Mouse (Mus musculus) forebrain, embryonic 11.5 days (tissue): ENCODE data around the gene Senp6. TPM values are rescaled to one million over a fixed set of nuclear protein-coding genes. Genes with fewer than 3 reads are reported as not detected.

Experiments
- ATAC-seq: fragments of 200-750 bp; cut with Nextera tagmentation; replicated peaks from 2 replicates; pipeline ENCODE4 v1.8.0; 2017; ENCODE audit warnings: moderate TSS enrichment; ENCODE audit not compliant: low FRiP score
- DNase-seq: peaks from one replicate; pipeline ENCODE4 v3.0.0-alpha.2; 2017; ENCODE audit warnings: low spot score
- H3K27ac ChIP-seq: fragments of 300-500 bp; sonication (generic); 2 replicates; pipeline ENCODE4 v1.5.1; 2014; ENCODE audit warnings: low read depth, low read length
- H3K27me3 ChIP-seq: fragments of 300-500 bp; sonication (generic); 2 replicates; pipeline ENCODE4 v1.6.1; 2014; ENCODE audit warnings: mild to moderate bottlenecking, low read length, mixed read lengths; ENCODE audit not compliant: control insufficient read depth, insufficient read depth
- H3K36me3 ChIP-seq: fragments of 300-500 bp; sonication (generic); 2 replicates; pipeline ENCODE4 v1.6.1; 2014; ENCODE audit warnings: mild to moderate bottlenecking, low read length, moderate library complexity, mixed read lengths; ENCODE audit not compliant: control insufficient read depth, insufficient read depth
- H3K4me1 ChIP-seq: fragments of 300-500 bp; sonication (generic); replicated peaks from 2 replicates; pipeline ENCODE4 v1.6.1; 2014; ENCODE audit warnings: low read length, mixed read lengths; ENCODE audit not compliant: control insufficient read depth, insufficient read depth
- H3K4me2 ChIP-seq: fragments of 300-500 bp; sonication (generic); 2 replicates; pipeline ENCODE4 v1.6.1; 2014; ENCODE audit warnings: low read depth, mild to moderate bottlenecking, low read length, moderate library complexity, mixed read lengths; ENCODE audit not compliant: severe bottlenecking
- H3K4me3 ChIP-seq: fragments of 300-500 bp; sonication (generic); 2 replicates; pipeline ENCODE4 v1.5.1; 2014; ENCODE audit warnings: low read depth, low read length
- H3K9ac ChIP-seq: fragments of 300-500 bp; sonication (generic); 2 replicates; pipeline ENCODE4 v1.6.1; 2014; ENCODE audit warnings: low read length
- H3K9me3 ChIP-seq: fragments of 300-500 bp; sonication (generic); 2 replicates; pipeline ENCODE4 v1.6.1; 2016; ENCODE audit warnings: low read length, mixed read lengths; ENCODE audit not compliant: control insufficient read depth
- WGBS: fragments of 180-500 bp; shearing (Covaris S2); extraction: QIAGEN DNeasy Blood & Tissue Kit; methylation state at CpG from one replicate; pipeline ENCODE4 v1.1.7; 2014; 5-methylcytosine and 5-hydroxymethylcytosine counted together
- polyA plus RNA-seq: library from polyadenylated mRNA; unstranded; fragments of >200 nt; fragmentation: Nextera tagmentation; extraction: Ambion mirVana; gene quantifications from 2 replicates; pipeline ENCODE4 v1.2.1, GENCODE M21; 2014

Senp6 gene
- polyA plus RNA-seq, 1 experiment from 2014 or later, result 65.9 TPM

GRCm38 (mm10) chr9:80169551-80169950, 102.8 kb downstream of the Senp6 start:
- Histone ChIP-seq H3K4me1 (peaks cover 4% of the 10 kb centered on the region), H3K9ac (no peak overlapping the region), H3K4me3 (no peak overlapping the region), H3K27ac (no peak overlapping the region), H3K27me3 (no peaks in the 10 kb centered on the region; the same call in 1 of the 2 replicates), H3K36me3 (no peaks in the 10 kb centered on the region), H3K4me2 (no peak overlapping the region), H3K9me3 (no peaks in the 10 kb centered on the region)
- DNase-seq, result no peak
- no peak for ATAC-seq
- 81% methylated on average over 9 of the region's 9 CpGs for WGBS

- ATAC-seq (no peak), DNase-seq (no peak)
- Histone ChIP-seq H3K9me3 (no peaks in the 10 kb centered on the region), H3K27ac (no peak overlapping the region), H3K9ac (no peak overlapping the region), H3K4me1 (peaks cover 4% of the 10 kb centered on the region), H3K4me2 (no peak overlapping the region), H3K4me3 (no peak overlapping the region), H3K36me3 (no peaks in the 10 kb centered on the region), H3K27me3 (no peaks in the 10 kb centered on the region)
These were observed 104.5 kb downstream of the Senp6 start for GRCm38 (mm10) chr9:80171241-80171640.

GRCm38 (mm10) chr9:80172396-80173222, 105.9 kb downstream of the Senp6 start:
- no peak for DNase-seq
- no peak overlapping the region for H3K4me3 ChIP-seq
- no peak for ATAC-seq
- H3K4me1 ChIP-seq, result peaks cover 4% of the 10 kb centered on the region
- no peak overlapping the region for H3K4me2 ChIP-seq
- no peak overlapping the region for H3K27ac ChIP-seq
- H3K36me3 ChIP-seq, result no peaks in the 10 kb centered on the region
- no peak overlapping the region for H3K9ac ChIP-seq
- H3K27me3 ChIP-seq, result no peaks in the 10 kb centered on the region
- WGBS, result 63% methylated on average over 8 of the region's 8 CpGs
- H3K9me3 ChIP-seq, result no peaks in the 10 kb centered on the region

- no peak overlapping the region for H3K9ac ChIP-seq
- no peak for DNase-seq
- H3K27ac ChIP-seq, result no peak overlapping the region
- no peaks in the 10 kb centered on the region for H3K27me3 ChIP-seq
- peak; percentile 70; the same call in 1 of the 2 replicates for ATAC-seq
- no peaks in the 10 kb centered on the region for H3K9me3 ChIP-seq
- 34% methylated on average over 9 of the region's 9 CpGs for WGBS
- H3K4me1 ChIP-seq, result peaks cover 4% of the 10 kb centered on the region
- no peaks in the 10 kb centered on the region for H3K36me3 ChIP-seq
- no peak overlapping the region for H3K4me3 ChIP-seq
- no peak overlapping the region for H3K4me2 ChIP-seq
These were observed 106.9 kb downstream of the Senp6 start for GRCm38 (mm10) chr9:80173629-80174028.

GRCm38 (mm10) chr9:80176696-80177478, 110.2 kb downstream of the Senp6 start:
- ATAC-seq, result no peak
- DNase-seq, result no peak
- Histone ChIP-seq H3K4me2 (no peak overlapping the region), H3K4me3 (no peak overlapping the region), H3K36me3 (no peaks in the 10 kb centered on the region), H3K27ac (no peak overlapping the region), H3K27me3 (no peaks in the 10 kb centered on the region), H3K9me3 (no peaks in the 10 kb centered on the region), H3K4me1 (peaks cover 4% of the 10 kb centered on the region), H3K9ac (no peak overlapping the region)
- WGBS, result 88% methylated on average over 13 of the region's 13 CpGs

GRCm38 (mm10) chr9:80178670-80179069, 112.0 kb downstream of the Senp6 start:
- Histone ChIP-seq H3K36me3 (no peaks in the 10 kb centered on the region), H3K9me3 (no peaks in the 10 kb centered on the region), H3K4me2 (no peak overlapping the region), H3K9ac (no peak overlapping the region), H3K4me1 (peaks cover 1% of the 10 kb centered on the region), H3K27ac (no peak overlapping the region), H3K27me3 (no peaks in the 10 kb centered on the region), H3K4me3 (no peak overlapping the region)
- ATAC-seq (no peak), DNase-seq (no peak)
- WGBS, result 57% methylated on average over 2 of the region's 2 CpGs

- Histone ChIP-seq H3K9me3 (no peaks in the 10 kb centered on the region), H3K9ac (no peak overlapping the region), H3K36me3 (no peaks in the 10 kb centered on the region), H3K27me3 (no peaks in the 10 kb centered on the region), H3K27ac (no peak overlapping the region), H3K4me2 (no peak overlapping the region), H3K4me3 (no peak overlapping the region), H3K4me1 (no peaks in the 10 kb centered on the region)
- no peak for ATAC-seq
- no peak for DNase-seq
- WGBS, result 81% methylated on average over 4 of the region's 4 CpGs
These were observed 113.0 kb downstream of the Senp6 start for GRCm38 (mm10) chr9:80179688-80180087.

GRCm38 (mm10) chr9:80180771-80181170, 114.1 kb downstream of the Senp6 start:
- Histone ChIP-seq H3K4me2 (no peak overlapping the region), H3K9me3 (no peaks in the 10 kb centered on the region), H3K4me3 (no peak overlapping the region), H3K27me3 (no peaks in the 10 kb centered on the region), H3K27ac (no peak overlapping the region), H3K36me3 (no peaks in the 10 kb centered on the region), H3K4me1 (no peaks in the 10 kb centered on the region), H3K9ac (no peak overlapping the region)
- DNase-seq (no peak), ATAC-seq (no peak)
- 86% methylated on average over 5 of the region's 5 CpGs for WGBS
